Mouse (Mus musculus) ovary, postnatal 14 days (tissue): ENCODE results near the gene Smtnl1.
"Not testable (repeated sequence)": the region's sequence is repeated elsewhere in the genome, so short reads cannot be mapped to it uniquely, and the experiment has no call there.

Experiments
- DNase-seq: peaks from one replicate; pipeline ENCODE4 v3.0.0; 2022; ENCODE audit warnings: low spot score

The Smtnl1 gene

GRCm38 (mm10) chr2:84838593-84838949, 16.1 kb upstream of the Smtnl1 start, which contains the start of gene Slc43a1:
Slc43a1 (plus strand) TSS chr2:84838850.
- DNase-seq: no peak

- no peak for DNase-seq
Measured at GRCm38 (mm10) chr2:84837817-84838592, 15.6 kb upstream of the Smtnl1 start.

- no peak for DNase-seq
Measured at GRCm38 (mm10) chr2:84837107-84837506, 14.7 kb upstream of the Smtnl1 start.

GRCm38 (mm10) chr2:84831666-84832391, 9.4 kb upstream of the Smtnl1 start:
- DNase-seq: peak; percentile 89

GRCm38 (mm10) chr2:84827283-84827920, 5.0 kb upstream of the Smtnl1 start:
- no peak for DNase-seq

GRCm38 (mm10) chr2:84826488-84827282, 4.2 kb upstream of the Smtnl1 start, which contains the start of gene Timm10:
Timm10 (plus strand) TSS chr2:84826997.
- DNase-seq: peak; percentile 75

- no peak for DNase-seq
Measured at GRCm38 (mm10) chr2:84823237-84823636, 785 bp upstream of the Smtnl1 start.

GRCm38 (mm10) chr2:84819861-84820260, 2.6 kb downstream of the Smtnl1 start:
- no peak for DNase-seq

- DNase-seq: no peak
Measured at GRCm38 (mm10) chr2:84812676-84813075, 9.8 kb downstream of the Smtnl1 start.

- peak; percentile 13 for DNase-seq
Measured at GRCm38 (mm10) chr2:84811880-84812279, 10.6 kb downstream of the Smtnl1 start.

GRCm38 (mm10) chr2:84810886-84811577, 11.4 kb downstream of the Smtnl1 start:
- DNase-seq: peak; percentile 88

GRCm38 (mm10) chr2:84810526-84810885, 11.9 kb downstream of the Smtnl1 start:
- DNase-seq: no peak

- DNase-seq: no peak
Measured at GRCm38 (mm10) chr2:84809330-84809729, 13.1 kb downstream of the Smtnl1 start.

- DNase-seq: no peak
Measured at GRCm38 (mm10) chr2:84806546-84806945, 15.9 kb downstream of the Smtnl1 start.

- DNase-seq: no peak
Measured at GRCm38 (mm10) chr2:84803963-84804362, 18.5 kb downstream of the Smtnl1 start.

GRCm38 (mm10) chr2:84801223-84801622, 21.2 kb downstream of the Smtnl1 start:
- DNase-seq: not testable (repeated sequence)

GRCm38 (mm10) chr2:84800304-84800703, 22.1 kb downstream of the Smtnl1 start:
- DNase-seq: no peak

GRCm38 (mm10) chr2:84799041-84799561, 23.4 kb downstream of the Smtnl1 start:
- peak; percentile 52 for DNase-seq

- peak; percentile 38 for DNase-seq
Measured at GRCm38 (mm10) chr2:84798493-84798921, 23.9 kb downstream of the Smtnl1 start, which contains the start of gene Ube2l6. Ube2l6 (plus strand) TSS chr2:84798828.

GRCm38 (mm10) chr2:84797833-84798492, 24.5 kb downstream of the Smtnl1 start:
- peak; percentile 81 for DNase-seq
